Mouse (Mus musculus): ENCODE results near the gene Sfmbt2. TPM values are rescaled to one million over a fixed set of nuclear protein-coding genes. Genes with fewer than 3 reads are reported as not detected.
A peak's percentile ranks its signal among the peaks of the same experiment; 100 is the strongest.
"Not testable (repeated sequence)": the region's sequence is repeated elsewhere in the genome, so short reads cannot be mapped to it uniquely, and the experiment has no call there.

The Sfmbt2 gene
- polyA plus RNA-seq (2015; fragmentation: Nextera tagmentation; extraction: Ambion mirVana) = 3.8 and 4.1 TPM in 2 replicates

- Histone ChIP-seq H3K36me3 (no peaks in the 10 kb centered on the region), H3K9me3 (no peaks in the 10 kb centered on the region), H3K4me2 (replicated peaks) (peak within 1 kb of the TSS; percentile 92), H3K4me3 (no peak within 1 kb of the TSS), H3K27me3 (peaks cover 67% of the 10 kb centered on the region), H3K9ac (no peak within 1 kb of the TSS), H3K4me1 (peaks cover 18% of the 10 kb centered on the region), H3K27ac (no peak within 1 kb of the TSS)
- ATAC-seq (ENCODE audit: low FRiP score, low read depth) = no peak
- WGBS = under 1% methylated on average over 10 of the region's 10 CpGs
Measured at GRCm38 (mm10) chr2:10370176-10370575, at the start of gene Sfmbt2. TSS of gene Sfmbt2 (plus strand) at chr2:10370510.

- Histone ChIP-seq H3K4me3 (no peak overlapping the region), H3K27me3 (peaks cover 3% of the 10 kb centered on the region; the same call in 1 of the 2 replicates), H3K36me3 (no peaks in the 10 kb centered on the region), H3K9me3 (no peaks in the 10 kb centered on the region), H3K27ac (no peak overlapping the region), H3K4me1 (no peaks in the 10 kb centered on the region), H3K4me2 (replicated peaks) (no peak overlapping the region), H3K9ac (no peak overlapping the region)
- ATAC-seq (ENCODE audit: low FRiP score, low read depth) = no peak
- 57% methylated on average over 6 of the region's 6 CpGs for WGBS
Measured at GRCm38 (mm10) chr2:10321093-10321492, 49.2 kb upstream of the Sfmbt2 start.

GRCm38 (mm10) chr2:10323173-10323572, 47.1 kb upstream of the Sfmbt2 start:
- 69% methylated on average over 4 of the region's 4 CpGs for WGBS
- no peak overlapping the region for H3K27ac ChIP-seq
- H3K27me3 ChIP-seq = no peaks in the 10 kb centered on the region
- no peak for ATAC-seq (ENCODE audit: low FRiP score, low read depth)
- no peak overlapping the region for H3K9ac ChIP-seq
- H3K4me3 ChIP-seq = no peak overlapping the region
- H3K9me3 ChIP-seq = no peaks in the 10 kb centered on the region
- no peak overlapping the region for H3K4me2 ChIP-seq (replicated peaks)
- H3K36me3 ChIP-seq = no peaks in the 10 kb centered on the region
- H3K4me1 ChIP-seq = no peaks in the 10 kb centered on the region

GRCm38 (mm10) chr2:10324980-10325379, 45.3 kb upstream of the Sfmbt2 start:
- ATAC-seq (ENCODE audit: low FRiP score, low read depth) = no peak
- H3K4me3 ChIP-seq = no peak overlapping the region
- H3K9ac ChIP-seq = no peak overlapping the region
- H3K4me2 ChIP-seq (replicated peaks) = no peak overlapping the region
- H3K27ac ChIP-seq = no peak overlapping the region
- no peaks in the 10 kb centered on the region for H3K27me3 ChIP-seq
- H3K4me1 ChIP-seq = no peaks in the 10 kb centered on the region
- 83% methylated on average over 4 of the region's 4 CpGs for WGBS
- H3K9me3 ChIP-seq = no peaks in the 10 kb centered on the region
- no peaks in the 10 kb centered on the region for H3K36me3 ChIP-seq

GRCm38 (mm10) chr2:10330216-10330615, 40.1 kb upstream of the Sfmbt2 start:
- H3K27me3 ChIP-seq = peaks cover 17% of the 10 kb centered on the region
- 42% methylated on average over 5 of the region's 5 CpGs for WGBS
- H3K4me2 ChIP-seq (replicated peaks) = no peak overlapping the region
- H3K36me3 ChIP-seq = no peaks in the 10 kb centered on the region
- ATAC-seq (ENCODE audit: low FRiP score, low read depth) = no peak
- H3K9me3 ChIP-seq = no peaks in the 10 kb centered on the region
- no peaks in the 10 kb centered on the region for H3K4me1 ChIP-seq
- H3K27ac ChIP-seq = no peak overlapping the region
- H3K4me3 ChIP-seq = no peak overlapping the region
- no peak overlapping the region for H3K9ac ChIP-seq

GRCm38 (mm10) chr2:10334299-10334698, 36.0 kb upstream of the Sfmbt2 start:
- H3K36me3 ChIP-seq = no peaks in the 10 kb centered on the region
- H3K9me3 ChIP-seq = no peaks in the 10 kb centered on the region

GRCm38 (mm10) chr2:10335037-10335608, 35.2 kb upstream of the Sfmbt2 start:
- Histone ChIP-seq H3K9ac (no peak overlapping the region), H3K9me3 (no peaks in the 10 kb centered on the region), H3K27ac (no peak overlapping the region), H3K4me3 (no peak overlapping the region), H3K27me3 (peaks cover 18% of the 10 kb centered on the region), H3K36me3 (no peaks in the 10 kb centered on the region), H3K4me2 (replicated peaks) (no peak overlapping the region), H3K4me1 (no peaks in the 10 kb centered on the region)
- no peak for ATAC-seq (ENCODE audit: low FRiP score, low read depth)
- WGBS = 68% methylated on average over 4 of the region's 4 CpGs

More at GRCm38 (mm10) chr2:10334299-10334698, 36.0 kb upstream of the Sfmbt2 start:
- H3K4me3 ChIP-seq = no peak overlapping the region
- H3K27me3 ChIP-seq = peaks cover 18% of the 10 kb centered on the region
- H3K9ac ChIP-seq = no peak overlapping the region
- H3K4me1 ChIP-seq = no peaks in the 10 kb centered on the region
- H3K4me2 ChIP-seq (replicated peaks) = no peak overlapping the region
- 14% methylated on average over 6 of the region's 6 CpGs for WGBS
- no peak overlapping the region for H3K27ac ChIP-seq
- no peak for ATAC-seq (ENCODE audit: low FRiP score, low read depth)

- 56% methylated on average over 1 of the region's 1 CpGs for WGBS
- H3K27me3 ChIP-seq = peaks cover 3% of the 10 kb centered on the region; the same call in 1 of the 2 replicates
- no peaks in the 10 kb centered on the region for H3K36me3 ChIP-seq
- no peak overlapping the region for H3K9ac ChIP-seq
- H3K27ac ChIP-seq = no peak overlapping the region
- no peaks in the 10 kb centered on the region for H3K4me1 ChIP-seq
- no peaks in the 10 kb centered on the region for H3K9me3 ChIP-seq
- no peak overlapping the region for H3K4me2 ChIP-seq (replicated peaks)
- no peak overlapping the region for H3K4me3 ChIP-seq
- no peak for ATAC-seq (ENCODE audit: low FRiP score, low read depth)
Measured at GRCm38 (mm10) chr2:10340022-10340421, 30.3 kb upstream of the Sfmbt2 start.

GRCm38 (mm10) chr2:10343523-10343922, 26.8 kb upstream of the Sfmbt2 start:
- no peaks in the 10 kb centered on the region for H3K36me3 ChIP-seq
- no peak overlapping the region for H3K4me3 ChIP-seq
- 0 out of 2 replicates have a peak, but pooled peaks cover under 1% of the 10 kb centered on the region for H3K27me3 ChIP-seq
- no peak for ATAC-seq (ENCODE audit: low FRiP score, low read depth)
- H3K9me3 ChIP-seq = no peaks in the 10 kb centered on the region
- H3K4me1 ChIP-seq = no peaks in the 10 kb centered on the region
- H3K9ac ChIP-seq = no peak overlapping the region
- 81% methylated on average over 5 of the region's 5 CpGs for WGBS
- H3K27ac ChIP-seq = no peak overlapping the region
- no peak overlapping the region for H3K4me2 ChIP-seq (replicated peaks)

- H3K9ac ChIP-seq; H3K4me2 ChIP-seq (replicated peaks): not testable (repeated sequence)
- WGBS = 93% methylated on average over 1 of the region's 1 CpGs
Measured at GRCm38 (mm10) chr2:10344073-10344472, 26.2 kb upstream of the Sfmbt2 start.

GRCm38 (mm10) chr2:10347193-10347592, 23.1 kb upstream of the Sfmbt2 start:
- H3K36me3 ChIP-seq = no peaks in the 10 kb centered on the region
- no peak overlapping the region for H3K27ac ChIP-seq
- H3K4me2 ChIP-seq (replicated peaks) = no peak overlapping the region
- no peak overlapping the region for H3K9ac ChIP-seq
- WGBS = 90% methylated on average over 4 of the region's 4 CpGs
- no peak for ATAC-seq (ENCODE audit: low FRiP score, low read depth)
- H3K4me3 ChIP-seq = no peak overlapping the region
- no peaks in the 10 kb centered on the region for H3K4me1 ChIP-seq
- no peaks in the 10 kb centered on the region for H3K9me3 ChIP-seq
- peaks cover 5% of the 10 kb centered on the region for H3K27me3 ChIP-seq

More at GRCm38 (mm10) chr2:10344073-10344472, 26.2 kb upstream of the Sfmbt2 start:
- not testable (repeated sequence) for ATAC-seq (ENCODE audit: low FRiP score, low read depth); H3K27ac ChIP-seq; H3K4me3 ChIP-seq; H3K27me3 ChIP-seq; H3K9me3 ChIP-seq; H3K4me1 ChIP-seq; H3K36me3 ChIP-seq

- peaks cover 12% of the 10 kb centered on the region for H3K27me3 ChIP-seq
- H3K36me3 ChIP-seq = no peaks in the 10 kb centered on the region
- no peak for ATAC-seq (ENCODE audit: low FRiP score, low read depth)
- H3K4me3 ChIP-seq = no peak overlapping the region
- no peak overlapping the region for H3K9ac ChIP-seq
- 65% methylated on average over 5 of the region's 5 CpGs for WGBS
- no peaks in the 10 kb centered on the region for H3K9me3 ChIP-seq
- no peaks in the 10 kb centered on the region for H3K4me1 ChIP-seq
- no peak overlapping the region for H3K4me2 ChIP-seq (replicated peaks)
- no peak overlapping the region for H3K27ac ChIP-seq
Measured at GRCm38 (mm10) chr2:10348036-10348435, 22.3 kb upstream of the Sfmbt2 start.

- Histone ChIP-seq H3K4me1 (no peaks in the 10 kb centered on the region), H3K9ac (no peak overlapping the region), H3K27me3 (peaks cover 12% of the 10 kb centered on the region), H3K4me3 (no peak overlapping the region), H3K9me3 (no peaks in the 10 kb centered on the region), H3K36me3 (no peaks in the 10 kb centered on the region), H3K4me2 (replicated peaks) (no peak overlapping the region), H3K27ac (no peak overlapping the region)
- WGBS = 7% methylated on average over 4 of the region's 4 CpGs
- ATAC-seq (ENCODE audit: low FRiP score, low read depth) = no peak
Measured at GRCm38 (mm10) chr2:10350266-10350810, 20.0 kb upstream of the Sfmbt2 start.

Measured in limb, embryonic 13.5 days (tissue).